Mouse (Mus musculus) G1E (cell line): ENCODE data around the gene Eif5. TPM values are rescaled to one million over a fixed set of nuclear protein-coding genes. Genes with fewer than 3 reads are reported as not detected.
"Not testable (repeated sequence)": the region's sequence is repeated elsewhere in the genome, so short reads cannot be mapped to it uniquely, and the experiment has no call there.

Experiments used
- ATAC-seq: 2 replicates; pipeline ENCODE4 v1.8.0; 2016; ENCODE audit warnings: mild to moderate bottlenecking; ENCODE audit not compliant: insufficient number of reproducible peaks, poor library complexity, low FRiP score, severe bottlenecking; ENCODE audit errors: extremely low read depth
- DNase-seq: peaks from one replicate; pipeline ENCODE4 v3.0.0; 2012; ENCODE audit warnings: low spot score
- H3K27me3 ChIP-seq: 2 replicates; pipeline ENCODE4 v1.6.1; 2012; ENCODE audit warnings: mild to moderate bottlenecking, low read length, inconsistent platforms; ENCODE audit not compliant: insufficient read depth
- H3K36me3 ChIP-seq: replicated peaks from 2 replicates; pipeline ENCODE3; 2012; ENCODE audit warnings: mild to moderate bottlenecking, inconsistent platforms
- H3K4me1 ChIP-seq: 2 replicates; pipeline ENCODE4 v1.6.1; 2012; ENCODE audit warnings: low read depth, low read length, inconsistent platforms, mixed read lengths; ENCODE audit not compliant: insufficient read depth
- H3K4me3 ChIP-seq: 2 replicates; pipeline ENCODE4 v1.5.1; 2012; ENCODE audit warnings: low read depth, mild to moderate bottlenecking, inconsistent platforms, low read length, moderate library complexity, mixed read lengths
- H3K9me3 ChIP-seq: replicated peaks from 2 replicates; pipeline ENCODE4 v1.6.1; 2012; ENCODE audit warnings: inconsistent platforms
- CTCF ChIP-seq: IDR thresholded peaks from 2 replicates; pipeline ENCODE4 v1.5.1; 2012; ENCODE audit warnings: low read depth, low read length, inconsistent platforms, mixed read lengths
- GATA1 ChIP-seq: IDR thresholded peaks from 2 replicates; pipeline ENCODE4 v1.6.1; 2012; ENCODE audit warnings: borderline replicate concordance, low read length, inconsistent platforms, mixed read lengths
- GATA2 ChIP-seq: IDR thresholded peaks from 2 replicates; pipeline ENCODE4 v1.6.1; 2012; ENCODE audit warnings: low read depth, low read length, inconsistent platforms, borderline replicate concordance
- POLR2AphosphoS5 ChIP-seq: IDR thresholded peaks from 2 replicates; pipeline ENCODE4 v1.6.1; 2012; ENCODE audit warnings: low read depth, low read length, inconsistent platforms; ENCODE audit not compliant: insufficient replicate concordance
- TAL1 ChIP-seq: conservative IDR thresholded peaks from 2 replicates; pipeline ENCODE4 v1.6.1; 2012; ENCODE audit warnings: low read depth, low read length, inconsistent platforms, mixed read lengths
- polyA plus RNA-seq: library from polyadenylated mRNA; stranded (reverse); fragments of >175 nt; gene quantifications from 2 replicates; pipeline ENCODE4 v1.2.3, GENCODE M21; 2012
- total RNA-seq, 2 experiments: library from RNA; stranded (forward) in 1 of 2; stranded (reverse) in 1 of 2; fragments of 200-1000 nt in 1 of 2; fragments of >200 nt in 1 of 2; fragmentation: Nextera tagmentation in 1 of 2; gene quantifications; 2 replicates each; pipeline ENCODE4 v1.2.3; 2014 to 2017

The Eif5 gene
- total and polyA plus RNA-seq, 3 experiments = 107 to 512 (median 285) TPM

DNA sequence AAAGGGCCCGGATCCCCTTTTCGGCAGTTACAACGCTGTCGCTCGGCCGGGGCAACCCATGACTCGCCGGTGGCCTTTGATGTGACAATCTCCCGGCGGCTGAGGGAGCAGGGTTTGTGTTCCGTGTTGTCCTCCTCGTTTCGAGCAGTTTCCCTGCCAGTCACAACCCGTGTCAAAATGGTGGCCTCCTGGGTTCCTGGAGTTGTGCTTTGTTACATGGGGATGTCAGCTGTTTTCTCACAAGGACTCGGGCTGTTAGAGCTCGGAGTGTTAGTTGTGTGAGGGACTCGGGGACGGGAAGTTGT is 1.2 kb downstream of the Eif5 start:
- no peak for DNase-seq
- peaks cover 68% of the 10 kb centered on the region for H3K4me1 ChIP-seq

DNA sequence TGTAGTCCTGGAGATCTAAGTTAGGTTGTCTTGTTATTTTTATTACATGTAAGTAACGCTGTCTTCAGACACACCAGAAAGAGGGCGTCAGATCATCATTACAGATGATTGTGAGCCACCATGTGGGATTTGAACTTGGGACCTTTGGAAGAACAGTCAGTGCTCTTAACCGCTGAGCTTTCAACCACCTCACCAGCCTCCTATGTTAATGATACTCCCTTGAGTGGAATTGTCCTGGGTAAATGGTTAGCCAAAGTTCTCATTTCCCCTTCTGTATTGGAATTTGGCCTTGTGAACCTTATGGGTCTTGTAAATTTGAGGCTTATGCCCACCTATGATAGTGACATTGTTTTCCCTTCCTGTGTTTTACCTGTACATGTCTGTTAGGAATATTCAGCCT is 9.3 kb downstream of the Eif5 start:
- DNase-seq = no peak
- Histone ChIP-seq H3K4me3 (no peak overlapping the region), H3K27me3 (no peaks in the 10 kb centered on the region), H3K36me3 (peaks cover 62% of the 10 kb centered on the region), H3K4me1 (peaks cover 23% of the 10 kb centered on the region), H3K9me3 (no peaks in the 10 kb centered on the region)
- ATAC-seq = no peak
- TF ChIP-seq POLR2AphosphoS5 (no peak), GATA2 (no peak), GATA1 (no peak), CTCF (no peak), TAL1 (no peak)

More for the DNA sequence above, 1.2 kb downstream of the Eif5 start:
- Histone ChIP-seq H3K9me3 (no peaks in the 10 kb centered on the region; the same call in 1 of the 2 replicates), H3K27me3 (no peaks in the 10 kb centered on the region), H3K36me3 (peaks cover 54% of the 10 kb centered on the region), H3K4me3 (peak overlapping the region; percentile 84)
- TF ChIP-seq TAL1 = no peak
- no peak for TF ChIP-seq GATA2
- no peak for TF ChIP-seq CTCF
- no peak for TF ChIP-seq GATA1
- no peak for TF ChIP-seq POLR2AphosphoS5
- no peak for ATAC-seq

DNA sequence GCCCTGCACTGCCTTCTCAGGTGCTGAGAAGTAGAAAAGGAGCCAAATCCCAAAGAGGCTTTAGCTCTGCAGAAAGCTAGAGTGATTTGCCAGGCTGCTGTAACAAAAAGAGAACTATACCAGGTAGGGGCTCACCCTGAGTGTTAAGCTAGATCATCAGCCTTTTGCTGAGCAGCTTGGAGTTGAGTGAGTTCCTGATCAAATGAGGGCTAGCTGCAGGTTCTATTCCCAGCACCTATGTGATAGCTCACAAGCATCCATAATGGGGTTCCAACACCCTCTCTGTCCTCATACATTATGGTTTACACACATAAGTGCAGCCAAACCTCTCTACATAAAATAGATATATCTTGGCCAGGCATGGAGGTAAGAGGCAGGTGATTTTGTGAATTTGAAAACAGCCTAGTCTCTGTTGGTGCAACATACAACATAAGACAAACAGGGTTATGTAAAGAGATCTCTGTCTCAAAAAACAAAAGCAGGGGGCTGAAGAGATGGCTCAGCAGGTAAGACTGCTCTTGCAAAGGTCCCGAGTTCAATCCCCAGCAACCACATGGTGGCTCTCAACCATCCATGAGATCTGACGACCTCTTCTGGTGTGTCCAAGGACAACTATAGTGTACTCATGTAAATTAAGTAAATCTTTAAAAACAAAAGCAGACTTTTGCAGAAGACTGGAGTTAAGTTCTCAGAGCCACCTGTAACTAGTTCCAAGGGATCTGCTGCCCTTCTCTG is 10.9 kb downstream of the Eif5 start:
- Histone ChIP-seq H3K9me3 (no peaks in the 10 kb centered on the region), H3K27me3 (no peaks in the 10 kb centered on the region), H3K4me3 (no peak overlapping the region), H3K4me1 (peaks cover 11% of the 10 kb centered on the region), H3K36me3 (peaks cover 46% of the 10 kb centered on the region)
- no peak for DNase-seq
- TF ChIP-seq GATA2 = no peak
- no peak for TF ChIP-seq TAL1
- no peak for TF ChIP-seq CTCF
- no peak for TF ChIP-seq GATA1
- peak; percentile 63; the same call in 1 of the 2 replicates for TF ChIP-seq POLR2AphosphoS5
- ATAC-seq = 0 out of 2 replicates have a peak, but pooled peaks have one; percentile 5

DNA sequence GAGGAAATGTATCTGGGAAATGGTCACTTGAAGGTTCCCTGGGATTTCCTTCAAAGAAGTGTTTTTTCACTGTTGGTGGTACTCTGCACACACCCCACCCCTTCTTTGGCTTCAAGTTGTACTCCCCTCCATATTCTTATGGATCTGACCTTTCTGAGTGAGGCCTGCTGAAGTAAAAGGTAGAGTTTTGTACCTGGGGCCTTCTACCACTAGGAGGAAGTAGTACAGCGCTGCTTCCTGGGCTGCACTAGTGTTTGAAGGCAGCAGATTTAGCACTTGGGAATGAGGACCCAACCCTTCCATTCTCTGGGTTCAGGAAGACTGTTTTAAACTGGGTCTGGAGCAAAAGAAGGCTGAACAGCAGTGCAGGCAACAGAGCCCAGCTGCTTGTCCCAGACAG is 12.9 kb downstream of the Eif5 start:
- no peak for DNase-seq
- ATAC-seq = no peak
- Histone ChIP-seq H3K36me3 (peaks cover 37% of the 10 kb centered on the region), H3K4me3 (no peak overlapping the region), H3K9me3 (no peaks in the 10 kb centered on the region), H3K27me3 (no peaks in the 10 kb centered on the region), H3K4me1 (peaks cover 9% of the 10 kb centered on the region)
- TF ChIP-seq GATA2 (no peak), GATA1 (no peak), POLR2AphosphoS5 (no peak), TAL1 (no peak), CTCF (no peak)

DNA sequence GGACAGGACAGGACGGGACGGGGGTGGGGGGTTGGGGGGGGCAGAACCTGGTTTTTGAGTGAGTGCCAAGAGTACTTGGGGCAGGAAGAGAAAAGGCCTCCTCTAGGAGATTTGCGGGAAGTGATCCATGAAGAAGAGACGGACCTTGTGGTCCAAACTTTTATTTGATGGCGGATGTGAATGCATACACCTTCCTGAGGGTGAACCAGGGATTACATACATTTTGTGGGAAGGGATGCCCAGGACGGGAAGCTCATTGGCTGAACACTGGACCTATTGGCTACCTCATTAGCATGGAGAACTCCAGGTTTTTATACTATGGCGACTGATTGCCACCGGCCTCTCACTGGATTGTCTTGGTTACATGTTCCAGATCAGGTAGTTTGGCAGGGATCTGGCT is 14.5 kb downstream of the Eif5 start:
- no peak for DNase-seq
- peaks cover 15% of the 10 kb centered on the region for H3K4me1 ChIP-seq
- H3K9me3 ChIP-seq = no peaks in the 10 kb centered on the region
- no peaks in the 10 kb centered on the region for H3K27me3 ChIP-seq
- H3K4me3 ChIP-seq = no peak overlapping the region
- H3K36me3 ChIP-seq = peaks cover 24% of the 10 kb centered on the region
- TF ChIP-seq GATA1 (no peak), GATA2 (no peak), POLR2AphosphoS5 (no peak), TAL1 (no peak), CTCF (no peak)
- no peak for ATAC-seq

DNA sequence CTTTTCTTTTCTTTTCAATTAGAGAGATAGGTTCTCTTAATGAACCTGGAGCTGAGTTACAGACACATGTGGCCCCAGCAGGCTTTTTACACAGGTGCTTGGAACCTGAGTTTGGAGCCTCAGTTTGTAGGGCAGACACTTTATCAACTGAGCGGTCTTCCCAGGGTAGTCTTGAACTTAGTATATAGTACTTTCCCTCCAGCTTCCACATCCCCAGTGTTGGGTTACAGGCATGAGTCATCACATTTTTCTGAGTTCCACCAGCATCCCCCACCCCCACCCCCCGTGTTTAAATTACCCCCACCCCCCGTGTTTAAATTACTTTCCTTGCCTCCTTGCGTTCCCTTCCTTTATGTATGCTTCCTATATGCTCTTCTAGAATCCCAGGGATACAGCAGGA is 17.5 kb downstream of the Eif5 start:
- ATAC-seq (no peak), DNase-seq (no peak)
- Histone ChIP-seq H3K9me3 (no peaks in the 10 kb centered on the region), H3K27me3 (no peaks in the 10 kb centered on the region), H3K36me3 (peaks cover 5% of the 10 kb centered on the region), H3K4me3 (no peak overlapping the region), H3K4me1 (peaks cover 39% of the 10 kb centered on the region)
- no peak for TF ChIP-seq POLR2AphosphoS5
- no peak for TF ChIP-seq GATA1
- TF ChIP-seq GATA2 = no peak
- TF ChIP-seq TAL1 = no peak
- no peak for TF ChIP-seq CTCF

DNA sequence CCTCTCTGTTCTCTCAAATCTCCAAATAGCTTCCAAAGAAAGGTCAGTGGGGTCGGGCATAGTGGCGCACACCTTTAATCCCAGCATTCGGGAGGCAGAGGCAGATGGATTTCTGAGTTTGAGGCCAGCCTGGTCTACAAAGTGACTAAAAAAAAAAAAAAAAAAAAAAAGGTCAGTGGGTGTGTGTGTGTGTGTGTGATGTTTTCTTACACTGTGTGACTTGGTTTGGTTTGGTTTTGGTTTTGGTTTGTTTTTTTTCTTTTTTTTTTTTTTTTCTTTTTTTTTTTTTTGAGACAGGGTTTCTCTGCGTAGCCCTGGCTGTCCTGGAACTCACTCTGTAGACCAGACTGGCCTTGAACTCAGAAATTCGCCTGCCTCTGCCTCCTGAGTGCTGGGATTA is 18.1 kb downstream of the Eif5 start:
- not testable (repeated sequence) for H3K4me3 ChIP-seq, DNase-seq, H3K36me3 ChIP-seq, H3K27me3 ChIP-seq, H3K9me3 ChIP-seq, ATAC-seq
- peaks cover 38% of the 10 kb centered on the region for H3K4me1 ChIP-seq
